Comparison of ENCODE assay signal across 12 mouse cellular contexts in the genomic region with DNA sequence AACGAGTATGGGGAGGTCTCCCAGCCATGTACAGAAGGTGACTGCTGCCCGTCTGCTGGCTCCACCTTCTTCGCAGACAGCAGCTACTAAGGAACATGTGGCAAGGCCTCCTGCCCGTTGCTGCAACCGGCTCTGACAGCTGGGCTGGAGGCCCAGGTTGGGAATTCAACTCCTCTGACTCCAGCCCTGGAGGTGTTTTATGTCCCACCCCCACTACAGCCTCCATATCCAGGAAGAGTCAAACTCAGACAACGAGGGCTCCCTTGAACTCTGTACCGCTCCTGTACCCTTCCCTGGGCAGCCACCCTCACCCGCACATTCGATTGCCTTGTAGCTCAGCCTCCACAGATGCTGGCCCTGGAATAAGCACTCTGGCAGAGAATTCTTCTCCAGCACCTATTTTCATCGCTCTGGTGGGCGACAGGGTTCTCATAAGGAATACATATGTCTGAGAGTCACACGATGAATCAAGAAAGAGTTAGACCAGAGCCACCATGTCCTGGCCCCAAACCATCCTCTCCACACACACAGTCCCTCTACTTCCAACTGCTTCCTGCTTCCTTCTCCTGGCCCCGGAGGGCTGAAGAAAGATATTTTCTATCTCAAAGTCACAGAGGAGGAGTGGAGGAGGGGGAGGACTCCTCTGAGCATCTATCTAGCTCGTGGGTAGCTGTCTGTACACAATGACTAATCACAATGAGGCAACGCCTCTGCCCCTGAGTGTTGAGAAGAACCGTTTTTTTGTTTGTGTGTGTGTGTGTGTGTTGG. TPM values are rescaled to one million over a fixed set of nuclear protein-coding genes. Genes with fewer than 3 reads are reported as not detected.
DNase-seq lines count a peak whose midpoint lies in the region; ATAC-seq and TF ChIP-seq lines count a peak whose summit lies in the region.
"Had no signal": no experiment of that assay in that cellular context is flagged by ENCODE, and none has a peak within 500 bp of the region (broad histone marks: within the 10 kb centered on the region; RNA-seq: fewer than 3 reads in every experiment).

No protein-coding gene starts in this region.

- H3K27me3 ChIP-seq in kidney, postnatal 0 days (ENCODE audit: insufficient read depth, low read length), result no peaks in the 10 kb centered on the region
- H3K27me3 ChIP-seq in embryonic facial prominence, embryonic 10.5 days (replicated peaks; ENCODE audit: low read depth, poor library complexity, severe bottlenecking), result no peaks in the 10 kb centered on the region
- H3K27me3 ChIP-seq in liver, embryonic 13.5 days, result no peaks in the 10 kb centered on the region
- H3K27me3 ChIP-seq in cerebellum, adult 2 months (ENCODE audit: control insufficient read depth, insufficient read depth, low read length), result no peaks in the 10 kb centered on the region

- ATAC-seq in kidney, postnatal 0 days (replicated peaks; ENCODE audit: low FRiP score, low read depth), result no peak
- ATAC-seq in liver, embryonic 13.5 days (ENCODE audit: low read depth), result peak; percentile 83
- no peak for ATAC-seq in activated CD4-positive, CD25-positive, alpha-beta regulatory T cell, adult 4 months

- H3K4me2 ChIP-seq in kidney, postnatal 0 days (ENCODE audit: low read length), result peak overlapping the region; percentile 38
- H3K4me2 ChIP-seq in liver, embryonic 13.5 days, result peak overlapping the region; percentile 50

- WGBS in kidney, postnatal 0 days, result 50% methylated on average over 16 of the region's 16 CpGs
- 78% methylated on average over 16 of the region's 16 CpGs for WGBS in embryonic facial prominence, embryonic 10.5 days
- WGBS in liver, embryonic 13.5 days (ENCODE audit: insufficient replicate concordance), result 44% methylated on average over 16 of the region's 16 CpGs
- 63% methylated on average over 16 of the region's 16 CpGs for WGBS in cerebellum, adult 2 months

- no peak for TF ChIP-seq CTCF in kidney, postnatal 0 days (IDR thresholded peaks at IDR 0.05; ENCODE audit: low read depth)
- no peak for TF ChIP-seq CTCF in cerebellum, adult 2 months (IDR thresholded peaks at IDR 0.05; ENCODE audit: borderline replicate concordance, insufficient read depth, low read depth, low read length)

- H3K27ac ChIP-seq in kidney, postnatal 0 days, result no peak overlapping the region
- H3K27ac ChIP-seq in embryonic facial prominence, embryonic 10.5 days (replicated peaks), result 0 out of 2 replicates have a peak overlapping the region, but pooled peaks have one; percentile 24
- peak overlapping the region; percentile 90 for H3K27ac ChIP-seq in liver, embryonic 13.5 days
- H3K27ac ChIP-seq in cerebellum, adult 2 months (ENCODE audit: insufficient read depth, low read length), result no peak overlapping the region
- H3K27ac ChIP-seq: macrophage had no signal

- no peak for DNase-seq in kidney, postnatal 0 days (ENCODE audit: low spot score)
- no peak for DNase-seq in kidney, adult 9 months
- peak; percentile 68 for DNase-seq in MN1 (ENCODE audit: low spot score)
- no peak for DNase-seq in embryonic facial prominence, embryonic 10.5 days (ENCODE audit: low spot score)
- DNase-seq in liver, embryonic 13.5 days, result peak; percentile 60
- DNase-seq in cerebellum, adult 2 months, result no peak
- no peak for DNase-seq in lung, adult 18-20 months
- DNase-seq: adrenal gland, adult 2 months had no signal

- no peak overlapping the region for H3K4me3 ChIP-seq in kidney, postnatal 0 days (replicated peaks; ENCODE audit: low read depth, low read length)
- H3K4me3 ChIP-seq in embryonic facial prominence, embryonic 10.5 days, result no peak overlapping the region
- H3K4me3 ChIP-seq in liver, embryonic 13.5 days (replicated peaks), result no peak overlapping the region
- no peak overlapping the region for H3K4me3 ChIP-seq in cerebellum, adult 2 months (replicated peaks; ENCODE audit: insufficient read depth, low read depth, low read length)

- peaks cover 11% of the 10 kb centered on the region for H3K4me1 ChIP-seq in kidney, postnatal 0 days (replicated peaks; ENCODE audit: insufficient read depth, low read length)
- peaks cover 18% of the 10 kb centered on the region for H3K4me1 ChIP-seq in embryonic facial prominence, embryonic 10.5 days
- peaks cover 44% of the 10 kb centered on the region for H3K4me1 ChIP-seq in liver, embryonic 13.5 days (replicated peaks)
- H3K4me1 ChIP-seq in cerebellum, adult 2 months (ENCODE audit: control insufficient read depth, insufficient read depth, low read length), result no peaks in the 10 kb centered on the region

- TF ChIP-seq POLR2A in cerebellum, adult 2 months (IDR thresholded peaks at IDR 0.05; ENCODE audit: borderline replicate concordance, insufficient read depth, low read length), result no peak

- no peaks in the 10 kb centered on the region for H3K9me3 ChIP-seq in kidney, postnatal 0 days (replicated peaks; ENCODE audit: low read length)
- no peaks in the 10 kb centered on the region for H3K9me3 ChIP-seq in embryonic facial prominence, embryonic 10.5 days
- no peaks in the 10 kb centered on the region for H3K9me3 ChIP-seq in liver, embryonic 13.5 days (replicated peaks)

- H3K9ac ChIP-seq in kidney, postnatal 0 days (ENCODE audit: low read depth, low read length), result no peak overlapping the region
- peak overlapping the region; percentile 50; the same call in 1 of the 2 replicates for H3K9ac ChIP-seq in liver, embryonic 13.5 days

- H3K36me3 ChIP-seq in kidney, postnatal 0 days (ENCODE audit: insufficient read depth, low read length), result no peaks in the 10 kb centered on the region
- no peaks in the 10 kb centered on the region for H3K36me3 ChIP-seq in embryonic facial prominence, embryonic 10.5 days (replicated peaks)
- H3K36me3 ChIP-seq in liver, embryonic 13.5 days, result no peaks in the 10 kb centered on the region

RNA-seq across cellular contexts. Expression of a gene that starts 12.2 kb away (rescaled TPM):
- not detected in 2 replicates for polyA plus RNA-seq in kidney, postnatal 0 days (2015; fragmentation: Nextera tagmentation; extraction: Ambion mirVana)
- not detected in 2 replicates for polyA plus RNA-seq in embryonic facial prominence, embryonic 10.5 days (2016; fragmentation: Nextera tagmentation; extraction: Ambion mirVana)
- polyA plus RNA-seq in liver, embryonic 13.5 days (2015; fragmentation: Nextera tagmentation; extraction: Ambion mirVana), result not detected in 2 replicates
- 0.40 TPM in 1 of 2 replicates, not detected in the other for polyA plus RNA-seq in cerebellum, adult 2 months (2012; rRNA removed)
- polyA plus RNA-seq in activated CD4-positive, CD25-positive, alpha-beta regulatory T cell, adult 4 months (2017; shearing (Covaris generic)), result under 1 TPM in 1 of 2 experiments, not detected in 1; 0.97 TPM
- polyA plus RNA-seq: adrenal gland, adult 2 months; forebrain, embryonic 11.5 days; kidney, adult 2 months; macrophage had no signal

RNA-seq across cellular contexts. Expression of a gene that starts 42.1 kb away (rescaled TPM):
- polyA plus RNA-seq in kidney, postnatal 0 days (2015; fragmentation: Nextera tagmentation; extraction: Ambion mirVana), result 5.3 and 5.6 TPM in 2 replicates
- 5.6 and 6.0 TPM in 2 replicates for polyA plus RNA-seq in embryonic facial prominence, embryonic 10.5 days (2016; fragmentation: Nextera tagmentation; extraction: Ambion mirVana)
- 2.4 and 2.7 TPM in 2 replicates for polyA plus RNA-seq in liver, embryonic 13.5 days (2015; fragmentation: Nextera tagmentation; extraction: Ambion mirVana)
- polyA plus RNA-seq in cerebellum, adult 2 months (2012; rRNA removed), result 2.2 and 2.3 TPM in 2 replicates
- not detected for polyA plus RNA-seq in activated CD4-positive, CD25-positive, alpha-beta regulatory T cell, adult 4 months (2017; shearing (Covaris generic))

Comparison
In these comparisons a context has a peak if more than half of its experiments do, and no peak if none do; other contexts are left out.
1. DNase-seq: peak in MN1 (single experiment) and liver, embryonic 13.5 days (single experiment); none in kidney, postnatal 0 days (single experiment), kidney, adult 9 months (single experiment), embryonic facial prominence, embryonic 10.5 days (single experiment), cerebellum, adult 2 months (0 of 2) and lung, adult 18-20 months (0 of 2).
2. H3K27ac ChIP-seq: peak in embryonic facial prominence, embryonic 10.5 days (single experiment) and liver, embryonic 13.5 days (single experiment); none in kidney, postnatal 0 days (single experiment) and cerebellum, adult 2 months (single experiment).